ENCODE assay signal across 8 mouse cellular contexts in the genomic region with DNA sequence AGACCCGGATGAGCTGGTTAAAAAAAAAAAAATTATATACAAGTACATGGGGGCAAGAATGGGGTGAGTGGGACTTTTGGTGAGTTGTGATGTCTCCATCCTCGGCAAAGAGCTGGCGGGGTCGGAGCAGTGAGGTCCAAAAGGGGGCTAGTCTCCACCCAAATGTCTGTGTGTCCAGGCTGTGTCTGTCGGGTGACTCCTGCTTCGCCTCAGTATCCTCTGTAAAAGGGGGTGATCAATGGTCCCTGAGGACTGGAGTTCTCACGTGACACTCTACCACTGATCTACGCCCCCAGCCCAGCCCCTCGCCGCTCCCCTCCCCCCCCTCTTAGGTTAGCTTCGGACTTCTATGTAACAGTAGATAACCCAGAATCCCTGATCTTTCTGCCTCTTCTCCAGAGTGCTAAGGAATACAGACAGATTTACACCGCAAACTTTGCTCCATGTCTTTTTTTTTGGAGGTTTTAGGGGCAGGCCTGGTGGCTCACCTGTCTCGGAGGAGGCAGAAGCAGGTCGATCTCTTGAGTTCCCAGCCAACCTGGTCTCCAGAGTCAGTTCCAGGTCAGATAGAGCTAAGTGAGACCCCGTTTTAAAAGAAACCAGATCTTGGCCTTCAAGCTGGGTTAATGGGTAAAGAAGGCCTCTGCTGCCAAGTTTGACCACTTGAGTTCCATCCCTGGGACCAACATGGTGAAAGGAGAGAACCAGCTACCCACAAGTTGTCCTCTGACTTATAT. TPM values are rescaled to one million over a fixed set of nuclear protein-coding genes. Genes with fewer than 3 reads are reported as not detected.
A peak's percentile ranks its signal among the peaks of the same experiment; 100 is the strongest.
DNase-seq lines count a peak whose midpoint lies in the region; ATAC-seq and TF ChIP-seq lines count a peak whose summit lies in the region.

No protein-coding gene starts in this region.

- H3K4me1 ChIP-seq in heart, embryonic 13.5 days, result peaks cover 40% of the 10 kb centered on the region
- H3K4me1 ChIP-seq in MEL (ENCODE audit: control insufficient read depth in 1 of 2, insufficient read depth in 2 of 2, low read length in 2 of 2), result peaks cover 0 to 8% of the 10 kb centered on the region in 2 experiments; a peak in 2 of 4 replicates
- peaks cover 3% of the 10 kb centered on the region; the same call in 1 of the 2 replicates for H3K4me1 ChIP-seq in forebrain, postnatal 0 days (ENCODE audit: insufficient read depth)

- H3K79me2 ChIP-seq in MEL (ENCODE audit: control insufficient read depth, insufficient read depth, low read length, poor library complexity) (peaks cover 45% of the 10 kb centered on the region), macrophage (ENCODE audit: inconsistent target) (peaks cover 25% of the 10 kb centered on the region)

- 0 out of 2 replicates have a peak, but pooled peaks cover 1% of the 10 kb centered on the region for H3K27me3 ChIP-seq in heart, embryonic 13.5 days (replicated peaks)
- no peaks in the 10 kb centered on the region for H3K27me3 ChIP-seq in MEL (ENCODE audit: control insufficient read depth in 1 of 2, insufficient read depth in 2 of 2, low read length in 2 of 2)
- no peaks in the 10 kb centered on the region for H3K27me3 ChIP-seq in forebrain, postnatal 0 days (ENCODE audit: insufficient read depth, low read length)

- peak overlapping the region; percentile 98 for H3K4me3 ChIP-seq in heart, embryonic 13.5 days
- peak overlapping the region; percentile 66 to 84 for H3K4me3 ChIP-seq in MEL (ENCODE audit: control insufficient read depth in 1 of 2, insufficient read depth in 1 of 2, low read depth in 2 of 2, low read length in 2 of 2)
- peak overlapping the region; percentile 44; the same call in 1 of the 2 replicates for H3K4me3 ChIP-seq in forebrain, postnatal 0 days (ENCODE audit: low read depth, low read length)
- H3K4me3 ChIP-seq in macrophage (ENCODE audit: inconsistent target), result peak overlapping the region; percentile 62

- peak overlapping the region; percentile 81 for H3K9ac ChIP-seq in heart, embryonic 13.5 days
- peak overlapping the region; percentile 77 for H3K9ac ChIP-seq in MEL (ENCODE audit: control insufficient read depth, low read depth, low read length, poor library complexity, severe bottlenecking)
- H3K9ac ChIP-seq in forebrain, postnatal 0 days, result peak overlapping the region; percentile 73

- TF ChIP-seq POLR2A in MEL (IDR thresholded peaks at IDR 0.05; ENCODE audit: control insufficient read depth in 1 of 2, insufficient read depth in 1 of 2, low read depth in 1 of 2, low read length in 2 of 2, poor library complexity in 1 of 2), result no peak

- ATAC-seq in heart, embryonic 13.5 days (ENCODE audit: extremely low read depth, insufficient number of reproducible peaks, low FRiP score, low TSS enrichment), result no peak
- no peak for ATAC-seq in forebrain, postnatal 0 days

- no peak for TF ChIP-seq CTCF in MEL (IDR thresholded peaks at IDR 0.05 in 2 of 3, conservative IDR thresholded peaks at IDR 0.05 in 1 of 3; ENCODE audit: control insufficient read depth in 1 of 3, insufficient read depth in 1 of 3, low read depth in 2 of 3, low read length in 3 of 3, poor library complexity in 1 of 3, severe bottlenecking in 1 of 3)
- no peak for TF ChIP-seq CTCF in forebrain, postnatal 0 days (IDR thresholded peaks at IDR 0.05; ENCODE audit: low read depth)

- DNase-seq in heart, adult 9 months (ENCODE audit: low spot score in 2 of 2), result no peak
- no peak for DNase-seq in MEL (ENCODE audit: low read depth, low spot score)
- no peak for DNase-seq in forebrain, postnatal 0 days
- DNase-seq in spleen, postnatal 10 days (ENCODE audit: low spot score in 2 of 2), result no peak
- DNase-seq in retina, postnatal 1 day, result no peak
- DNase-seq in frontal cortex, postnatal 36 days (ENCODE audit: low spot score in 2 of 2), result no peak

- H3K4me2 ChIP-seq in heart, embryonic 13.5 days, result peak overlapping the region; percentile 72
- peak overlapping the region; percentile 57 for H3K4me2 ChIP-seq in forebrain, postnatal 0 days (ENCODE audit: low read depth)

- H3K9me3 ChIP-seq in heart, embryonic 13.5 days, result no peaks in the 10 kb centered on the region
- H3K9me3 ChIP-seq in MEL (replicated peaks; ENCODE audit: insufficient read depth, low read length), result no peaks in the 10 kb centered on the region
- no peaks in the 10 kb centered on the region for H3K9me3 ChIP-seq in forebrain, postnatal 0 days (ENCODE audit: low read length)

- WGBS in heart, embryonic 13.5 days, result 64% methylated on average over 15 of the region's 15 CpGs
- 70% methylated on average over 15 of the region's 15 CpGs for WGBS in forebrain, postnatal 0 days
- WGBS in macrophage (ENCODE audit: missing documents), result 81% methylated on average over 15 of the region's 15 CpGs

- TF ChIP-seq EP300 in MEL (IDR thresholded peaks at IDR 0.05; ENCODE audit: low read depth in 1 of 2, low read length in 2 of 2), result no peak

- peaks cover 27% of the 10 kb centered on the region for H3K36me3 ChIP-seq in heart, embryonic 13.5 days
- H3K36me3 ChIP-seq in MEL (ENCODE audit: control insufficient read depth in 1 of 2, insufficient read depth in 2 of 2, low read length in 2 of 2) (peaks cover 11 to 12% of the 10 kb centered on the region in 2 experiments), macrophage (ENCODE audit: inconsistent target) (peaks cover 21% of the 10 kb centered on the region)
- H3K36me3 ChIP-seq in forebrain, postnatal 0 days (ENCODE audit: insufficient read depth), result peaks cover 24% of the 10 kb centered on the region

- TF ChIP-seq RAD21 in MEL (IDR thresholded peaks at IDR 0.05; ENCODE audit: low read depth, low read length), result no peak

- peak overlapping the region; percentile 90 for H3K27ac ChIP-seq in heart, embryonic 13.5 days (replicated peaks)
- H3K27ac ChIP-seq in MEL (ENCODE audit: control insufficient read depth, low read depth, low read length), result peak overlapping the region; percentile 95
- H3K27ac ChIP-seq in forebrain, postnatal 0 days (ENCODE audit: low read depth, low read length), result peak overlapping the region; percentile 93
- peak overlapping the region; percentile 85 for H3K27ac ChIP-seq in macrophage

RNA-seq across cellular contexts. Expression of a gene that starts 1.4 kb away (rescaled TPM):
- polyA plus RNA-seq in heart, embryonic 13.5 days (2015; fragmentation: Nextera tagmentation; extraction: Ambion mirVana), result 688 and 785 TPM in 2 replicates
- total RNA-seq in MEL (2012; rRNA removed), result 2,773 and 3,160 TPM in 2 replicates
- polyA plus RNA-seq in MEL (2012; ENCODE audit: insufficient read depth in 1 of 2, insufficient read length in 2 of 2, low read depth in 1 of 2, low replicate concordance in 2 of 2, missing spikeins in 1 of 2), result 1,000 to 10,000 TPM; 2,091 to 3,727 TPM
- 2,018 and 2,903 TPM in 2 replicates for total RNA-seq in forebrain, postnatal 0 days (2014; rRNA removed)
- polyA plus RNA-seq in forebrain, postnatal 0 days (2015; fragmentation: Nextera tagmentation; extraction: Ambion mirVana), result 852 and 1,121 TPM in 2 replicates
- 100 to 1,000 TPM in 17 of 26 experiments, 10 to 100 TPM in 9; 38.7 to 450 (median 112) TPM for total RNA-seq in macrophage (2018; cell fraction: chromatin; rRNA removed)
- 1,000 to 10,000 TPM in 22 of 26 experiments, 100 to 1,000 TPM in 4; 829 to 2,559 (median 1,296) TPM for total RNA-seq in macrophage (2018; cell fraction: cytosol; rRNA removed)
- 100 to 1,000 TPM; 139 to 424 (median 252) TPM for total RNA-seq in macrophage (2018; cell fraction: nucleus; rRNA removed)
- 804 to 2,026 TPM (median 1,578 TPM) in 3 replicates for polyA plus RNA-seq in macrophage (2018)

RNA-seq across cellular contexts. Expression of a gene that starts 5.7 kb away (rescaled TPM):
- 982 and 1,095 TPM in 2 replicates for polyA plus RNA-seq in heart, embryonic 13.5 days (2015; fragmentation: Nextera tagmentation; extraction: Ambion mirVana)
- total RNA-seq in MEL (2012; rRNA removed), result 2,482 and 2,708 TPM in 2 replicates
- polyA plus RNA-seq in MEL (2012; ENCODE audit: insufficient read depth in 1 of 2, insufficient read length in 2 of 2, low read depth in 1 of 2, low replicate concordance in 2 of 2, missing spikeins in 1 of 2), result 1,000 to 10,000 TPM; 3,189 to 5,434 TPM
- 974 and 1,229 TPM in 2 replicates for total RNA-seq in forebrain, postnatal 0 days (2014; rRNA removed)
- 814 and 982 TPM in 2 replicates for polyA plus RNA-seq in forebrain, postnatal 0 days (2015; fragmentation: Nextera tagmentation; extraction: Ambion mirVana)
- 100 to 1,000 TPM in 1 of 26 experiments, 10 to 100 TPM in 25; 12.6 to 209 (median 27.9) TPM for total RNA-seq in macrophage (2018; cell fraction: chromatin; rRNA removed)
- total RNA-seq in macrophage (2018; cell fraction: cytosol; rRNA removed), result 1,000 to 10,000 TPM in 12 of 26 experiments, 100 to 1,000 TPM in 14; 469 to 1,924 (median 792) TPM
- 100 to 1,000 TPM in 14 of 26 experiments, 10 to 100 TPM in 12; 53.1 to 199 (median 101) TPM for total RNA-seq in macrophage (2018; cell fraction: nucleus; rRNA removed)
- polyA plus RNA-seq in macrophage (2018), result 1,184 to 1,556 TPM (median 1,388 TPM) in 3 replicates

RNA-seq across cellular contexts. Expression of a gene that starts 6.1 kb away (rescaled TPM):
- polyA plus RNA-seq in heart, embryonic 13.5 days (2015; fragmentation: Nextera tagmentation; extraction: Ambion mirVana), result 0.17 TPM in 1 of 2 replicates, not detected in the other
- 0.69 and 3.9 TPM in 2 replicates for total RNA-seq in MEL (2012; rRNA removed)
- polyA plus RNA-seq in MEL (2012; ENCODE audit: insufficient read depth in 1 of 2, insufficient read length in 2 of 2, low read depth in 1 of 2, low replicate concordance in 2 of 2, missing spikeins in 1 of 2) (not detected), macrophage (2018) (not detected in 3 replicates)
- not detected in 2 replicates for total RNA-seq in forebrain, postnatal 0 days (2014; rRNA removed)
- 0.36 TPM in 1 of 2 replicates, not detected in the other for polyA plus RNA-seq in forebrain, postnatal 0 days (2015; fragmentation: Nextera tagmentation; extraction: Ambion mirVana)
- total RNA-seq in macrophage (2018; cell fraction: chromatin; rRNA removed), result not detected
- total RNA-seq in macrophage (2018; cell fraction: cytosol; rRNA removed), result under 1 TPM in 5 of 26 experiments, not detected in 21; 0.09 to 0.16 (median 0.12) TPM
- total RNA-seq in macrophage (2018; cell fraction: nucleus; rRNA removed), result 1 to 10 TPM in 1 of 26 experiments, not detected in 25; 2.2 TPM

RNA-seq across cellular contexts. Expression of a gene that starts 6.3 kb away (rescaled TPM):
- 0.88 and 1.0 TPM in 2 replicates for polyA plus RNA-seq in heart, embryonic 13.5 days (2015; fragmentation: Nextera tagmentation; extraction: Ambion mirVana)
- total RNA-seq in MEL (2012; rRNA removed), result 9.5 and 13.0 TPM in 2 replicates
- polyA plus RNA-seq in MEL (2012; ENCODE audit: insufficient read depth in 1 of 2, insufficient read length in 2 of 2, low read depth in 1 of 2, low replicate concordance in 2 of 2, missing spikeins in 1 of 2), result 10 to 100 TPM in 1 of 2 experiments, not detected in 1; 35.4 TPM
- total RNA-seq in forebrain, postnatal 0 days (2014; rRNA removed), result 2.3 and 3.1 TPM in 2 replicates
- polyA plus RNA-seq in forebrain, postnatal 0 days (2015; fragmentation: Nextera tagmentation; extraction: Ambion mirVana), result 1.9 and 6.8 TPM in 2 replicates
- total RNA-seq in macrophage (2018; cell fraction: chromatin; rRNA removed), result 10 to 100 TPM in 25 of 26 experiments, 1 to 10 TPM in 1; 5.1 to 67.4 (median 27.4) TPM
- total RNA-seq in macrophage (2018; cell fraction: cytosol; rRNA removed), result 10 to 100 TPM in 14 of 26 experiments, 1 to 10 TPM in 12; 4.7 to 15.9 (median 10.5) TPM
- total RNA-seq in macrophage (2018; cell fraction: nucleus; rRNA removed), result 10 to 100 TPM in 22 of 26 experiments, 1 to 10 TPM in 4; 7.7 to 42.8 (median 25.9) TPM
- polyA plus RNA-seq in macrophage (2018), result 4.4 to 9.9 TPM (median 8.0 TPM) in 3 replicates

RNA-seq across cellular contexts. Expression of a gene that starts 24.2 kb away (rescaled TPM):
- polyA plus RNA-seq in heart, embryonic 13.5 days (2015; fragmentation: Nextera tagmentation; extraction: Ambion mirVana), result 82.2 and 89.3 TPM in 2 replicates
- 119 and 141 TPM in 2 replicates for total RNA-seq in MEL (2012; rRNA removed)
- 100 to 1,000 TPM in 1 of 2 experiments, not detected in 1; 148 TPM for polyA plus RNA-seq in MEL (2012; ENCODE audit: insufficient read depth in 1 of 2, insufficient read length in 2 of 2, low read depth in 1 of 2, low replicate concordance in 2 of 2, missing spikeins in 1 of 2)
- 112 and 117 TPM in 2 replicates for total RNA-seq in forebrain, postnatal 0 days (2014; rRNA removed)
- polyA plus RNA-seq in forebrain, postnatal 0 days (2015; fragmentation: Nextera tagmentation; extraction: Ambion mirVana), result 74.3 and 80.4 TPM in 2 replicates
- total RNA-seq in macrophage (2018; cell fraction: chromatin; rRNA removed), result 10 to 100 TPM in 24 of 26 experiments, 1 to 10 TPM in 2; 8.6 to 52.6 (median 28.1) TPM
- total RNA-seq in macrophage (2018; cell fraction: cytosol; rRNA removed), result 10 to 100 TPM; 19.7 to 44.5 (median 25.6) TPM
- 10 to 100 TPM in 24 of 26 experiments, 1 to 10 TPM in 2; 8.8 to 34.3 (median 25.6) TPM for total RNA-seq in macrophage (2018; cell fraction: nucleus; rRNA removed)
- 34.1 to 75.8 TPM (median 39.7 TPM) in 3 replicates for polyA plus RNA-seq in macrophage (2018)

Comparison
In these comparisons a context has a peak if more than half of its experiments do, and no peak if none do; other contexts are left out.
1. H3K4me3 ChIP-seq: peak in every context shown above with its lines; median percentile 98 in heart, embryonic 13.5 days; 75 in MEL; 62 in macrophage; 44 in forebrain, postnatal 0 days.